Mouse (Mus musculus): Measurements from ENCODE around the gene Btnl2. TPM values are rescaled to one million over a fixed set of nuclear protein-coding genes. Genes with fewer than 3 reads are reported as not detected.
"Not testable (repeated sequence)": the region's sequence is repeated elsewhere in the genome, so short reads cannot be mapped to it uniquely, and the experiment has no call there.

Btnl2 gene
- 0.16 and 0.21 TPM in 2 replicates for polyA plus RNA-seq (2012; rRNA removed)

- Histone ChIP-seq H3K4me3 (ENCODE audit: control insufficient read depth, low read depth, low read length) (no peak within 1 kb of the TSS), H3K4me1 (ENCODE audit: control insufficient read depth, insufficient read depth, low read length) (no peaks in the 10 kb centered on the region), H3K27me3 (ENCODE audit: control insufficient read depth, insufficient read depth, low read length) (no peaks in the 10 kb centered on the region), H3K36me3 (ENCODE audit: control insufficient read depth, insufficient read depth, low read length) (no peaks in the 10 kb centered on the region), H3K27ac (ENCODE audit: control insufficient read depth, insufficient read depth, low read depth, low read length) (no peak within 1 kb of the TSS)
- TF ChIP-seq CTCF (IDR thresholded peaks at IDR 0.05; ENCODE audit: control insufficient read depth, insufficient read depth, insufficient replicate concordance, low read depth, low read length), result no peak
- no peak for TF ChIP-seq POLR2A (IDR thresholded peaks at IDR 0.05; ENCODE audit: control insufficient read depth, low read depth, low read length)
Measured at GRCm38 (mm10) chr17:34354539-34354938, at the start of gene Btnl2. Gene Btnl2, plus strand, starts transcription at chr17:34354822.

- Histone ChIP-seq H3K27me3 (ENCODE audit: control insufficient read depth, insufficient read depth, low read length) (no peaks in the 10 kb centered on the region), H3K4me3 (ENCODE audit: control insufficient read depth, low read depth, low read length) (no peak within 1 kb of the TSS), H3K27ac (ENCODE audit: control insufficient read depth, insufficient read depth, low read depth, low read length) (no peak within 1 kb of the TSS), H3K36me3 (ENCODE audit: control insufficient read depth, insufficient read depth, low read length) (no peaks in the 10 kb centered on the region), H3K4me1 (ENCODE audit: control insufficient read depth, insufficient read depth, low read length) (peaks cover 3% of the 10 kb centered on the region)
- TF ChIP-seq CTCF (IDR thresholded peaks at IDR 0.05; ENCODE audit: control insufficient read depth, insufficient read depth, insufficient replicate concordance, low read depth, low read length) (no peak), POLR2A (IDR thresholded peaks at IDR 0.05; ENCODE audit: control insufficient read depth, low read depth, low read length) (no peak)
Measured at GRCm38 (mm10) chr17:34305380-34306030, 49.1 kb upstream of the Btnl2 start, which contains the start of gene H2-Eb1. Gene H2-Eb1, plus strand, starts transcription at chr17:34305867.

- TF ChIP-seq CTCF (IDR thresholded peaks at IDR 0.05; ENCODE audit: control insufficient read depth, insufficient read depth, insufficient replicate concordance, low read depth, low read length), result no peak
- TF ChIP-seq POLR2A (IDR thresholded peaks at IDR 0.05; ENCODE audit: control insufficient read depth, low read depth, low read length), result no peak
- H3K4me3 ChIP-seq (ENCODE audit: control insufficient read depth, low read depth, low read length), result no peak overlapping the region
- no peak overlapping the region for H3K27ac ChIP-seq (ENCODE audit: control insufficient read depth, insufficient read depth, low read depth, low read length)
- H3K4me1 ChIP-seq (ENCODE audit: control insufficient read depth, insufficient read depth, low read length), result peaks cover 3% of the 10 kb centered on the region
- no peaks in the 10 kb centered on the region for H3K36me3 ChIP-seq (ENCODE audit: control insufficient read depth, insufficient read depth, low read length)
- no peaks in the 10 kb centered on the region for H3K27me3 ChIP-seq (ENCODE audit: control insufficient read depth, insufficient read depth, low read length)
Measured at GRCm38 (mm10) chr17:34306407-34306806, 48.2 kb upstream of the Btnl2 start.

- Histone ChIP-seq H3K4me1 (ENCODE audit: control insufficient read depth, insufficient read depth, low read length) (peaks cover 3% of the 10 kb centered on the region), H3K36me3 (ENCODE audit: control insufficient read depth, insufficient read depth, low read length) (no peaks in the 10 kb centered on the region), H3K27me3 (ENCODE audit: control insufficient read depth, insufficient read depth, low read length) (no peaks in the 10 kb centered on the region), H3K27ac (ENCODE audit: control insufficient read depth, insufficient read depth, low read depth, low read length) (no peak overlapping the region), H3K4me3 (ENCODE audit: control insufficient read depth, low read depth, low read length) (no peak overlapping the region)
- no peak for TF ChIP-seq CTCF (IDR thresholded peaks at IDR 0.05; ENCODE audit: control insufficient read depth, insufficient read depth, insufficient replicate concordance, low read depth, low read length)
- no peak for TF ChIP-seq POLR2A (IDR thresholded peaks at IDR 0.05; ENCODE audit: control insufficient read depth, low read depth, low read length)
Measured at GRCm38 (mm10) chr17:34307216-34307615, 47.4 kb upstream of the Btnl2 start.

- no peak for TF ChIP-seq POLR2A (IDR thresholded peaks at IDR 0.05; ENCODE audit: control insufficient read depth, low read depth, low read length)
- no peak for TF ChIP-seq CTCF (IDR thresholded peaks at IDR 0.05; ENCODE audit: control insufficient read depth, insufficient read depth, insufficient replicate concordance, low read depth, low read length)
- Histone ChIP-seq H3K27ac (ENCODE audit: control insufficient read depth, insufficient read depth, low read depth, low read length) (no peak overlapping the region), H3K4me1 (ENCODE audit: control insufficient read depth, insufficient read depth, low read length) (peaks cover 3% of the 10 kb centered on the region), H3K4me3 (ENCODE audit: control insufficient read depth, low read depth, low read length) (no peak overlapping the region), H3K36me3 (ENCODE audit: control insufficient read depth, insufficient read depth, low read length) (no peaks in the 10 kb centered on the region), H3K27me3 (ENCODE audit: control insufficient read depth, insufficient read depth, low read length) (no peaks in the 10 kb centered on the region)
Measured at GRCm38 (mm10) chr17:34308161-34308560, 46.5 kb upstream of the Btnl2 start.

- H3K27me3 ChIP-seq (ENCODE audit: control insufficient read depth, insufficient read depth, low read length), result no peaks in the 10 kb centered on the region
- no peak for TF ChIP-seq POLR2A (IDR thresholded peaks at IDR 0.05; ENCODE audit: control insufficient read depth, low read depth, low read length)
- TF ChIP-seq CTCF (IDR thresholded peaks at IDR 0.05; ENCODE audit: control insufficient read depth, insufficient read depth, insufficient replicate concordance, low read depth, low read length), result no peak
- H3K4me3 ChIP-seq (ENCODE audit: control insufficient read depth, low read depth, low read length), result peak overlapping the region; percentile 87
- H3K27ac ChIP-seq (ENCODE audit: control insufficient read depth, insufficient read depth, low read depth, low read length), result no peak overlapping the region
- H3K4me1 ChIP-seq (ENCODE audit: control insufficient read depth, insufficient read depth, low read length), result peaks cover 3% of the 10 kb centered on the region
- no peaks in the 10 kb centered on the region for H3K36me3 ChIP-seq (ENCODE audit: control insufficient read depth, insufficient read depth, low read length)
Measured at GRCm38 (mm10) chr17:34309225-34309624, 45.4 kb upstream of the Btnl2 start.

- Histone ChIP-seq H3K4me1 (ENCODE audit: control insufficient read depth, insufficient read depth, low read length) (peaks cover 3% of the 10 kb centered on the region), H3K4me3 (ENCODE audit: control insufficient read depth, low read depth, low read length) (peak overlapping the region; percentile 87), H3K27ac (ENCODE audit: control insufficient read depth, insufficient read depth, low read depth, low read length) (no peak overlapping the region), H3K27me3 (ENCODE audit: control insufficient read depth, insufficient read depth, low read length) (no peaks in the 10 kb centered on the region), H3K36me3 (ENCODE audit: control insufficient read depth, insufficient read depth, low read length) (no peaks in the 10 kb centered on the region)
- TF ChIP-seq POLR2A (IDR thresholded peaks at IDR 0.05; ENCODE audit: control insufficient read depth, low read depth, low read length) (peak; percentile 62; the same call in 1 of the 2 replicates), CTCF (IDR thresholded peaks at IDR 0.05; ENCODE audit: control insufficient read depth, insufficient read depth, insufficient replicate concordance, low read depth, low read length) (no peak)
Measured at GRCm38 (mm10) chr17:34309683-34310385, 44.8 kb upstream of the Btnl2 start.

GRCm38 (mm10) chr17:34310526-34310925 lies 44.1 kb upstream of the Btnl2 start:
- H3K27me3 ChIP-seq (ENCODE audit: control insufficient read depth, insufficient read depth, low read length); H3K4me3 ChIP-seq (ENCODE audit: control insufficient read depth, low read depth, low read length); H3K36me3 ChIP-seq (ENCODE audit: control insufficient read depth, insufficient read depth, low read length); H3K27ac ChIP-seq (ENCODE audit: control insufficient read depth, insufficient read depth, low read depth, low read length); H3K4me1 ChIP-seq (ENCODE audit: control insufficient read depth, insufficient read depth, low read length): not testable (repeated sequence)

Data from testis, adult 2 months (tissue).